Mouse (Mus musculus) cerebellum, adult 2 months (tissue): ENCODE data around the gene Bcl11b. TPM values are rescaled to one million over a fixed set of nuclear protein-coding genes. Genes with fewer than 3 reads are reported as not detected.
A peak's percentile ranks its signal among the peaks of the same experiment; 100 is the strongest.

Source experiments
- DNase-seq, 2 experiments: peaks; one replicate each; pipeline ENCODE4 v3.0.0; 2021
- H3K27ac ChIP-seq: fragments of 200-500 bp; 2 replicates; pipeline ENCODE4 v1.5.1; 2012; ENCODE audit warnings: low read length, control low read depth, inconsistent platforms; ENCODE audit not compliant: insufficient read depth
- H3K27me3 ChIP-seq: fragments of 200-500 bp; 2 replicates; pipeline ENCODE4 v1.6.1; 2012; ENCODE audit warnings: inconsistent platforms, mild to moderate bottlenecking, low read length, moderate library complexity; ENCODE audit not compliant: control insufficient read depth, insufficient read depth
- H3K4me1 ChIP-seq: fragments of 200-500 bp; 2 replicates; pipeline ENCODE4 v1.6.1; 2011; ENCODE audit warnings: low read length; ENCODE audit not compliant: control insufficient read depth, insufficient read depth
- H3K4me3 ChIP-seq: fragments of 200-500 bp; replicated peaks from 2 replicates; pipeline ENCODE3; 2011; ENCODE audit warnings: mild to moderate bottlenecking, low read depth, low read length, control low read depth; ENCODE audit not compliant: insufficient read depth
- CTCF ChIP-seq: fragments of 200-500 bp; IDR thresholded peaks from 2 replicates; pipeline ENCODE4 v1.5.1; 2011; ENCODE audit warnings: low read depth, mild to moderate bottlenecking, control low read depth, low read length, moderate library complexity, borderline replicate concordance; ENCODE audit not compliant: insufficient read depth
- POLR2A ChIP-seq: fragments of 200-500 bp; IDR thresholded peaks from 2 replicates; pipeline ENCODE4 v1.6.1; 2011; ENCODE audit warnings: low read length, control low read depth, borderline replicate concordance; ENCODE audit not compliant: insufficient read depth
- WGBS: fragments of 180-500 bp; shearing (Covaris S2); methylation state at CpG from one replicate; pipeline ENCODE4 v1.1.7; 2018; 5-methylcytosine and 5-hydroxymethylcytosine counted together
- polyA plus RNA-seq: library from polyadenylated mRNA; depleted of rRNA; stranded (reverse); fragments of >200 nt; gene quantifications from 2 replicates; pipeline ENCODE4 v1.2.3, GENCODE M21; 2012

Gene Bcl11b
- polyA plus RNA-seq, 1 experiment: 2.5 TPM

DNA sequence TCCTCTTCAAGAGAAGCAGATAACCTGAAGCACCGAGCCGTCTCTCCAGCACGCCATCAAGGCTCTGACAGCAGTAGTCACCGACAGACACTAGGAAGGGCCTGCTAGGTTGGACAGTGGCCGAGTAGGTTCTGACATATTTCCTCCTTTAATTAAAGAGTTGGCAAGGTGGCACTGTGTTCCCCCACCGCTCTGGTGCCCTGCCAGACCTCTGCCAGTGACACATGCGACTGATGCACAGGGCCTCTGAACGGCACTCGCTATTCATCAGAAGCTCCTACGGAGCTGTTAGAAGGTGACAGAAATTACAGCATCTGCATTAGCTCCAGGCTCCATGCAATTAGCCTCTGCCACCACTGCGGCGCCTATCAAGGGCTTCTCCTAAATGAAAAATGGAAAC lies 8.6 kb upstream of the Bcl11b start:
- Histone ChIP-seq H3K4me1 (peaks cover 5% of the 10 kb centered on the region), H3K27ac (no peak overlapping the region), H3K4me3 (no peak overlapping the region), H3K27me3 (no peaks in the 10 kb centered on the region)
- DNase-seq: peak; percentile 75 to 88
- WGBS: 13% methylated on average over 12 of the region's 12 CpGs
- TF ChIP-seq CTCF (no peak), POLR2A (no peak)

DNA sequence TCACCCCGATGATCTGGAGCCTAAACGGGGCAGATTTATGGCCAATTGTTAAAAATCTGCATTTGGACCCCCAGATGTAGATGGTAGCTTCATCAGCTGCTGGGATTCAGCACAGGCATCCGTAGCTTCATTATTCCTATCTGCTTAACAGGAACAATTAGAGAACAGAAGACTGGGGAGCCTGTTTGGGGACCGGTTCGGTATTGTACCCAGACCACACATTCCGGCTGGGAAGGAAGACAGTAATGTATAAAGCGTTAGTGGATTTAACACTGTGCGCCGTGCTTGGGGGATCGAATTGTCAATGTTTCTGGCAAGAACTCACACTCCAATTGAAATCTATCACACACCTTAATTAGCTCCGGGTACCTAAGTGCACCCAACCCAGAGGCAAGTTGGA lies 6.9 kb upstream of the Bcl11b start:
- 89% methylated on average over 11 of the region's 11 CpGs for WGBS
- Histone ChIP-seq H3K27ac (no peak overlapping the region), H3K4me3 (no peak overlapping the region), H3K27me3 (peaks cover 3% of the 10 kb centered on the region; the same call in 1 of the 2 replicates), H3K4me1 (peaks cover 5% of the 10 kb centered on the region)
- DNase-seq: no peak
- TF ChIP-seq CTCF (no peak), POLR2A (no peak)

DNA sequence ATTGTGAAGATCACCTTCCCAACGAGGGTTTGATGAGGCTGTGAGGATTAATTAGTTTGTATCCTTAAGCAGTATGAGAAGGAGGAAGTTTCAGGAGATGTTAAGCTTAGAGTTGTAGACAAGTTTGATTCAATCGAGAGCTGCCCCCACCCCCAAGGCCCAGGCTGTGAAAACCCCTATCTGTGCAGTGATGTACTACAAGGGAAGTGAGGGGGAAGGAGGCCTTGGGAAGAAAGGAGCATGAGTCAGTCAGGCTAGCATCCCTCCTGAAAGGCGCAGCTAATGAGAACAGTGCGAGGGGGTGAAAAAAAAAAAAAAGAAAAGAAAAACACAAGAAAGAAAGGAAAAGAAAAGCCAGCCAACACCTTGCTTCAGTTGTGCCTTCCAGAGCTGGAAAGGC lies 5.8 kb upstream of the Bcl11b start:
- Histone ChIP-seq H3K4me1 (peaks cover 5% of the 10 kb centered on the region), H3K4me3 (no peak overlapping the region), H3K27me3 (peaks cover 9% of the 10 kb centered on the region; the same call in 1 of the 2 replicates), H3K27ac (no peak overlapping the region)
- DNase-seq: no peak
- TF ChIP-seq CTCF (no peak), POLR2A (no peak)
- 82% methylated on average over 4 of the region's 4 CpGs for WGBS

DNA sequence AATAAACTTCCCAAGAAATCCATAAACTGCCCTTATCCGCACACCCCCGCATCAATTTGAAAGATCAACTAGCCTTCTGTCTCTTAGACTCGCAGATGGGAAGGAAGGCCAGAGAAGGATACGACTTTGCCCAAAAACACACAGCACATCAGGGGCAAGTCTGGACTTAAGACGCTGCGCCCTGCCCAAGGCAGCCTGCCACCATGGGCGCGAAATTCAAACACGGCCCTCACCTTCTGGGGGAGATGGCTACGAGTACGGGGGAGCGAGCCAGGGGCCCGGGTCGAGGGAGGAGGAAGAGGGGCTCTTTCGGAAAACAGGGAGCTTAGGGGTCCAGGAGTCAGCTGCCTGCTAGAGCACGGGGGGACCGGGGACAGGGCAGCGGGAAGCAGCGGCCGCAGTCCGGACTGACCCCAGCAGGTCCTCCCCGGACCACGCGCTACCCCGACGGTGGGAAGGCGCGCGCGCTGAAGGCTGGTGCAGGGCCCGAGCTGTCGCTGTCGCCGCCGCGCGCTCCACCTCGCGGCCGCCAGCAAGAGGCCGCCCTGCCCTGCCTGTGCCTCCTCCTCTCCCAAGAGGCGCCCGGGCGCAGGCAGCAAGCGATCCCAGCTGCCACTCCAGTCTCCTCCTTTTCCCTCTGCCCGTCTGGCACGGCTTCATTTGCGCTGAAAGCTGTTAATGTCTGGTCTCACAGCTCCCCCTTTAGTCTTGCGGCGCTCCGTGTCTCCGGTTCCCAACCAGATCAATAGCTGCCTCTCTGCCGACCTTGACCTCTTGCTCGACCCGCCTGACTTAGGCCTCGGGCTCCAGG lies 2.6 kb upstream of the Bcl11b start:
- Histone ChIP-seq H3K4me1 (no peaks in the 10 kb centered on the region), H3K27ac (no peak overlapping the region), H3K4me3 (peak overlapping the region; percentile 18), H3K27me3 (peaks cover 21% of the 10 kb centered on the region; the same call in 1 of the 2 replicates)
- no peak for TF ChIP-seq POLR2A
- TF ChIP-seq CTCF: no peak
- DNase-seq: peak; percentile 48 to 52
- WGBS: 2% methylated on average over 53 of the region's 56 CpGs

DNA sequence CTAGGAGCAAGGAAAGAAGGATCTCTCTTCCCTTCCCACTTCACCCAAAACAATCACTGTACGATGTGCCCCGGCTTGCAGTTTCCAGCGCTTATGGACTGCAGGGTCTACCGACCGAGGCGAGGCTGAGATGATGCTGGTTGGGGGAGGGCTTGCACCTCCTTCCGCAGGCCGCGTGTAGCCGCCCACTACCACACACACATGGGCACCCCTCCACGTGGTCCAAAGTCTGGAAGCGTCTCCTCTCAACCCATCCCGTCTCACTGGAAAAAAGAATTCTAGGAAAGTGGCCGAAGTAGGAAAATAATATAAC lies 2.0 kb upstream of the Bcl11b start:
- 22% methylated on average over 14 of the region's 14 CpGs for WGBS
- Histone ChIP-seq H3K4me3 (no peak overlapping the region), H3K4me1 (no peaks in the 10 kb centered on the region), H3K27me3 (peaks cover 21% of the 10 kb centered on the region; the same call in 1 of the 2 replicates), H3K27ac (no peak overlapping the region)
- TF ChIP-seq POLR2A: no peak
- no peak for TF ChIP-seq CTCF
- DNase-seq: no peak

DNA sequence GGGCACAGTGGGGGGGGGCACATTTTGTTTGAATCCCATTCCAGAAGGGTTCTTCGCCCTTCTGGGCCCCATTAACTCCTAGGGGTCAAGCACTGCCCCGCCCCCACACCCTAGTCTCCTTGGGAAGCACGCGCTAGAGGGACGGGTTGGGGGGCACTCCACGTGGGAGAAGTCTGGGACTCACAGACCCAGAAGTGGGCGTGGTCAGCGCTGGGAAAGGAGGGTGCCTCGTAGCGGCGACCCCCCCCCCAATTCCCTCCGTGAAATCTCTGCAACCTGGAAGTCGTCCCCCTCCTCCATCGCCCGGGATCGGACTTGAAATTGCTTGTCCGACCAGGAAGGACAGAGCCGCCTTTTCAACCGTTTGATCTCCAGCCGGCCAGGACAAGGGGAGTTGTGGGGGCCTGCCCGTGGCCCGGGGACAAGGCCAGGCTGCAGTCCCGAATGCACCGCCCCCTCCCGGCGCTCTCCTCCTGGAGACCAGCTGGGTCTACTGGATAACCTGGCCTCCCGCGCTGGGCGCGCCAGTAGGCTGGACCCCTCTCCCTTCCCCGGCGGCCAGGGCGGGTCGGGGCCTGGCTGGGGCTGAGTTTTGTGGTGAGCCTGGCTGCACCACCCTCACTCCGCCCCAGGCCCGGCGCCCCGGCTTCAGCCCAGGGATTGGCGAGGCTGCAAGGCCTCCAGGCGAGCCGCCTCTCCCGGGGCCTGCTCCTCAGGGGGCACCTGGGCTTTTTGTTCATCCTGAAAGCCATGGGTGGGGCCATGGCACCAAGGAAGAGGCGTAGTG lies 1.5 kb upstream of the Bcl11b start:
- TF ChIP-seq POLR2A (no peak), CTCF (no peak)
- no peak overlapping the region for H3K4me3 ChIP-seq
- no peak overlapping the region for H3K27ac ChIP-seq
- 4% methylated on average over 43 of the region's 43 CpGs for WGBS
- H3K4me1 ChIP-seq: no peaks in the 10 kb centered on the region
- H3K27me3 ChIP-seq: peaks cover 21% of the 10 kb centered on the region; the same call in 1 of the 2 replicates
- DNase-seq: no peak

DNA sequence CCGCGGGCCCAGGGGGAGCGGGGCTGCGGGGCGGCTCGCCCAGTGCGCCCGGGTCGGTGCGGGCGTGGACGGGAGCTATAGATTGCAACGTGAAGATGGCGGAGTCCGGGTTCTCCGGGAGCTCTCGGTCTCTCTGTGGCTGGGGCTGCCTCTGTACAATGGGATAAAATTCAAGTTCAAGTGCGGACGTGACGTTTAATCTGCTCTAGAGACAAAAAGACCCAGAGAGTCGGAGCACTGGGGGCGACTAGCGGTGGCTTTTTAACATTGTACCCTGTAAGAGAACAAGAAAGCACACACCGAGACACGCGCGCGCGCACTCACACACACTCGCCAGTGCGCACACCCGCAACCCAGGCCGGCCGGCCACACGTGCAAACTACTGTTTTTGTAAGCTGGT lies 526 bp upstream of the Bcl11b start:
- Histone ChIP-seq H3K4me3 (no peak overlapping the region), H3K4me1 (no peaks in the 10 kb centered on the region), H3K27me3 (peaks cover 21% of the 10 kb centered on the region; the same call in 1 of the 2 replicates), H3K27ac (no peak overlapping the region)
- peak; percentile 29 to 33 for DNase-seq
- WGBS: 3% methylated on average over 35 of the region's 35 CpGs
- TF ChIP-seq CTCF: no peak
- no peak for TF ChIP-seq POLR2A

DNA sequence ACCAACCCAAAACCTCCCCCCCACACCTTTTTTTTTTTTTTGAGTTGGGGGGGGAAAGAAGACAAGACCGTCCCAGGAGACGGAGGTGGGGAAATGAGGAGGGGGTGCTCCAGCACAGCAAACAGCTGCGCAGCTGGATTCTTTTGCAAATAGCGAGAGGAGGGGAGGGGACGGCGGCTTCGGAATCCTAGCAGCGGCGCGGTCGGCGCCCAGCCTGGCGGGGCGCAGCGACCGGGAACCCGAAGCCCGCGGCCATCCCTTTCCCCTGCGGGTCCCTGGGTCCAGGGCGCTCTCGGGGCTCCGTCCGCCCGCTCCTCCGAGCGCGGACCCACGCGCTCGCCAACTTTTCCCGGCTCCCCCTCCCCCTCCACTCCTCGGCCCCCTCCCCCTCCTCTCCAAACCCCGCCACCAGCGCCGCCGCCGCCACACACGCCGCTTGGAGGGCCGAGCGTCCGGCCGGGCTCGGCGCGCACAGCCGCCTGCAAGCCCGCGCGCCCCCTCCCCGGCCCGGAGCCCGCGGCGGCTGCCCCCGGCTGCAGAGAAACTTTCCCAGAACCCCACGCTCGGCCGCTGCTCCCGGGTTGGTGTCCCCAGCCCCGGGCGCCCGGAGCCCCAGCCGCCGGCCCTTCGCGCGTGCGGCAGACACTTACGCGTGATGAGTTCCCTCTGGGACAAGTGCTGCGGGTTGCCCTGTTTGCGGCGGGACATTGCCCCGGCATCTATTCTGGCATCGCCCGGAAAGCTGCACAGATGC lies 789 bp downstream of the Bcl11b start:
- TF ChIP-seq CTCF (no peak), POLR2A (no peak)
- under 1% methylated on average over 67 of the region's 78 CpGs for WGBS
- no peaks in the 10 kb centered on the region for H3K4me1 ChIP-seq
- no peak for DNase-seq
- H3K4me3 ChIP-seq: peak overlapping the region; percentile 22
- no peak overlapping the region for H3K27ac ChIP-seq
- H3K27me3 ChIP-seq: peaks cover 21% of the 10 kb centered on the region; the same call in 1 of the 2 replicates
